Mouse (Mus musculus): ENCODE measurements around the gene Cyp2d22. TPM values are rescaled to one million over a fixed set of nuclear protein-coding genes. Genes with fewer than 3 reads are reported as not detected.

Cyp2d22 gene
- polyA plus RNA-seq (2015; fragmentation: Nextera tagmentation; extraction: Ambion mirVana): 6.7 and 9.6 TPM in 2 replicates

- no peaks in the 10 kb centered on the region for H3K36me3 ChIP-seq
- H3K27ac ChIP-seq: peak within 1 kb of the TSS; percentile 72
- H3K4me2 ChIP-seq: peak within 1 kb of the TSS; percentile 72
- 2% methylated on average over 15 of the region's 24 CpGs for WGBS
- H3K27me3 ChIP-seq: no peaks in the 10 kb centered on the region
- H3K4me3 ChIP-seq: peak within 1 kb of the TSS; percentile 45
- ATAC-seq (ENCODE audit: borderline replicate concordance, extremely low read depth, low FRiP score, low TSS enrichment): peak; percentile 75
- H3K9me3 ChIP-seq: no peaks in the 10 kb centered on the region
- H3K9ac ChIP-seq: peak within 1 kb of the TSS; percentile 35
- peaks cover 31% of the 10 kb centered on the region for H3K4me1 ChIP-seq
Measured at GRCm38 (mm10) chr15:82379871-82380713, at the start of gene Cyp2d22. Cyp2d22 (minus strand) TSS chr15:82380260.

- WGBS: 67% methylated on average over 3 of the region's 3 CpGs
- Histone ChIP-seq H3K27me3 (no peaks in the 10 kb centered on the region), H3K4me2 (no peak overlapping the region), H3K9me3 (no peaks in the 10 kb centered on the region), H3K9ac (no peak overlapping the region), H3K4me3 (no peak overlapping the region), H3K36me3 (no peaks in the 10 kb centered on the region), H3K4me1 (no peaks in the 10 kb centered on the region), H3K27ac (no peak overlapping the region)
- no peak for ATAC-seq (ENCODE audit: borderline replicate concordance, extremely low read depth, low FRiP score, low TSS enrichment)
Measured at GRCm38 (mm10) chr15:82423471-82423870, 43.4 kb upstream of the Cyp2d22 start.

- no peak overlapping the region for H3K27ac ChIP-seq
- no peaks in the 10 kb centered on the region for H3K9me3 ChIP-seq
- no peak for ATAC-seq (ENCODE audit: borderline replicate concordance, extremely low read depth, low FRiP score, low TSS enrichment)
- H3K4me3 ChIP-seq: no peak overlapping the region
- no peak overlapping the region for H3K9ac ChIP-seq
- WGBS: 61% methylated on average over 4 of the region's 4 CpGs
- no peak overlapping the region for H3K4me2 ChIP-seq
- H3K36me3 ChIP-seq: no peaks in the 10 kb centered on the region
- no peaks in the 10 kb centered on the region for H3K27me3 ChIP-seq
- H3K4me1 ChIP-seq: no peaks in the 10 kb centered on the region
Measured at GRCm38 (mm10) chr15:82422935-82423334, 42.9 kb upstream of the Cyp2d22 start.

GRCm38 (mm10) chr15:82418616-82419015 lies 38.6 kb upstream of the Cyp2d22 start:
- Histone ChIP-seq H3K4me1 (peaks cover 10% of the 10 kb centered on the region), H3K9ac (no peak overlapping the region), H3K27ac (no peak overlapping the region), H3K27me3 (no peaks in the 10 kb centered on the region), H3K4me3 (no peak overlapping the region), H3K4me2 (no peak overlapping the region), H3K36me3 (no peaks in the 10 kb centered on the region), H3K9me3 (no peaks in the 10 kb centered on the region)
- no peak for ATAC-seq (ENCODE audit: borderline replicate concordance, extremely low read depth, low FRiP score, low TSS enrichment)
- 85% methylated on average over 1 of the region's 1 CpGs for WGBS

GRCm38 (mm10) chr15:82416797-82417789 lies 37.0 kb upstream of the Cyp2d22 start:
- Histone ChIP-seq H3K9ac (peak overlapping the region; percentile 4; the same call in 1 of the 2 replicates), H3K27ac (peak overlapping the region; percentile 53)

GRCm38 (mm10) chr15:82407536-82407935 lies 27.5 kb upstream of the Cyp2d22 start:
- no peak overlapping the region for H3K27ac ChIP-seq
- no peaks in the 10 kb centered on the region for H3K4me1 ChIP-seq
- H3K9me3 ChIP-seq: no peaks in the 10 kb centered on the region
- WGBS: 66% methylated on average over 4 of the region's 4 CpGs
- no peak for ATAC-seq (ENCODE audit: borderline replicate concordance, extremely low read depth, low FRiP score, low TSS enrichment)
- H3K4me2 ChIP-seq: no peak overlapping the region
- H3K27me3 ChIP-seq: no peaks in the 10 kb centered on the region
- no peaks in the 10 kb centered on the region for H3K36me3 ChIP-seq
- H3K9ac ChIP-seq: no peak overlapping the region
- H3K4me3 ChIP-seq: no peak overlapping the region

More at GRCm38 (mm10) chr15:82416797-82417789, 37.0 kb upstream of the Cyp2d22 start:
- H3K4me3 ChIP-seq: 0 out of 2 replicates have a peak overlapping the region, but pooled peaks have one; percentile 12
- 25% methylated on average over 15 of the region's 16 CpGs for WGBS
- peaks cover 10% of the 10 kb centered on the region for H3K4me1 ChIP-seq
- H3K27me3 ChIP-seq: no peaks in the 10 kb centered on the region
- peak; percentile 93 for ATAC-seq (ENCODE audit: borderline replicate concordance, extremely low read depth, low FRiP score, low TSS enrichment)
- no peaks in the 10 kb centered on the region for H3K36me3 ChIP-seq
- H3K4me2 ChIP-seq: peak overlapping the region; percentile 44; the same call in 1 of the 2 replicates
- H3K9me3 ChIP-seq: no peaks in the 10 kb centered on the region

- Histone ChIP-seq H3K27ac (no peak within 1 kb of the TSS), H3K9ac (no peak within 1 kb of the TSS), H3K9me3 (no peaks in the 10 kb centered on the region), H3K4me1 (no peaks in the 10 kb centered on the region), H3K36me3 (no peaks in the 10 kb centered on the region), H3K4me3 (no peak within 1 kb of the TSS), H3K27me3 (no peaks in the 10 kb centered on the region), H3K4me2 (no peak within 1 kb of the TSS)
- ATAC-seq (ENCODE audit: borderline replicate concordance, extremely low read depth, low FRiP score, low TSS enrichment): no peak
- WGBS: 91% methylated on average over 6 of the region's 6 CpGs
Measured at GRCm38 (mm10) chr15:82406981-82407380, 26.9 kb upstream of the Cyp2d22 start, which contains the start of gene Cyp2d10. Cyp2d10 (minus strand) TSS chr15:82407195.

- no peak overlapping the region for H3K4me3 ChIP-seq
- no peak overlapping the region for H3K27ac ChIP-seq
- H3K4me2 ChIP-seq: no peak overlapping the region
- H3K9ac ChIP-seq: no peak overlapping the region
- no peaks in the 10 kb centered on the region for H3K27me3 ChIP-seq
- H3K9me3 ChIP-seq: no peaks in the 10 kb centered on the region
- no peaks in the 10 kb centered on the region for H3K36me3 ChIP-seq
- 80% methylated on average over 3 of the region's 3 CpGs for WGBS
- H3K4me1 ChIP-seq: no peaks in the 10 kb centered on the region
- no peak for ATAC-seq (ENCODE audit: borderline replicate concordance, extremely low read depth, low FRiP score, low TSS enrichment)
Measured at GRCm38 (mm10) chr15:82404163-82404562, 24.1 kb upstream of the Cyp2d22 start.

- Histone ChIP-seq H3K4me1 (no peaks in the 10 kb centered on the region), H3K4me3 (no peak overlapping the region), H3K27ac (no peak overlapping the region), H3K9ac (no peak overlapping the region), H3K27me3 (no peaks in the 10 kb centered on the region), H3K4me2 (no peak overlapping the region), H3K36me3 (no peaks in the 10 kb centered on the region), H3K9me3 (no peaks in the 10 kb centered on the region)
- 89% methylated on average over 9 of the region's 9 CpGs for WGBS
- ATAC-seq (ENCODE audit: borderline replicate concordance, extremely low read depth, low FRiP score, low TSS enrichment): no peak
Measured at GRCm38 (mm10) chr15:82403606-82404005, 23.5 kb upstream of the Cyp2d22 start.

GRCm38 (mm10) chr15:82402741-82403140 lies 22.7 kb upstream of the Cyp2d22 start:
- Histone ChIP-seq H3K27ac (no peak overlapping the region), H3K4me1 (no peaks in the 10 kb centered on the region), H3K27me3 (no peaks in the 10 kb centered on the region), H3K36me3 (no peaks in the 10 kb centered on the region), H3K9ac (no peak overlapping the region), H3K4me3 (no peak overlapping the region), H3K9me3 (no peaks in the 10 kb centered on the region), H3K4me2 (no peak overlapping the region)
- ATAC-seq (ENCODE audit: borderline replicate concordance, extremely low read depth, low FRiP score, low TSS enrichment): no peak
- WGBS: 84% methylated on average over 6 of the region's 6 CpGs

GRCm38 (mm10) chr15:82402106-82402505 lies 22.0 kb upstream of the Cyp2d22 start:
- no peaks in the 10 kb centered on the region for H3K27me3 ChIP-seq
- no peak overlapping the region for H3K27ac ChIP-seq
- H3K4me1 ChIP-seq: no peaks in the 10 kb centered on the region
- H3K9me3 ChIP-seq: no peaks in the 10 kb centered on the region
- H3K4me3 ChIP-seq: no peak overlapping the region
- no peak for ATAC-seq (ENCODE audit: borderline replicate concordance, extremely low read depth, low FRiP score, low TSS enrichment)
- no peaks in the 10 kb centered on the region for H3K36me3 ChIP-seq
- H3K9ac ChIP-seq: no peak overlapping the region
- no peak overlapping the region for H3K4me2 ChIP-seq
